Comparison of ENCODE assay signal across 26 mouse cellular contexts in the genomic region with DNA sequence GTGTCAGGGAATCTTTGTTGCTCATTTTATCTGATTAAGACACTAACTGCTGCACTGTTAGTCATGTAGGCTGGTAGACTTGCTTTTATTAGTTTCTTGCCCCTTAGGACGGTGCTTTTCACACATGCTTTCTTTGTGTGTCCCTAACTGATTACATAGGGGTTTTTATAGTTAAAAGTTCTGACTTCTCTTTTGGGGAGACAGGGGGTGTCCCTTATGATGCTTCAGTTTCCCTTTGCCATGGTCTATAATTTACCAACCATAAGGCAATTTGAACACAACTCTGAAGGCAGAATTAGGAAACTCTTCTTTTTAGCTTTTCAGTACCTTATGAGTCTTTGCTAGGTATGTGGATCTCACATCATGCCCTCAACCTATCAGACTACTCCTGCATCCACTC.
"Had no signal": no experiment of that assay in that cellular context is flagged by ENCODE, and none has a peak within 500 bp of the region (broad histone marks: within the 10 kb centered on the region; RNA-seq: fewer than 3 reads in every experiment).

No protein-coding gene starts in this region.

- H3K9me3 ChIP-seq: heart, embryonic 10.5 days; hindbrain, embryonic 10.5 days; hindbrain, embryonic 12.5 days; kidney, embryonic 15.5 days; limb, embryonic 10.5 days; limb, embryonic 12.5 days had no signal

- H3K4me3 ChIP-seq: gastrocnemius, adult 2 months; heart, embryonic 10.5 days; heart, embryonic 12.5 days; hindbrain, embryonic 10.5 days; hindbrain, embryonic 12.5 days; kidney, embryonic 15.5 days; layer of hippocampus, adult 2 months; left cerebral cortex, adult 2 months; limb, embryonic 10.5 days; limb, embryonic 12.5 days had no signal

- H3K4me1 ChIP-seq: heart, embryonic 10.5 days; heart, embryonic 12.5 days; hindbrain, embryonic 12.5 days; kidney, embryonic 15.5 days; limb, embryonic 10.5 days; limb, embryonic 12.5 days had no signal

- H3K4me2 ChIP-seq: heart, embryonic 12.5 days; hindbrain, embryonic 12.5 days; hindbrain, embryonic 14.5 days; kidney, embryonic 15.5 days; limb, embryonic 12.5 days; liver, embryonic 11.5 days had no signal

- H3K36me3 ChIP-seq: heart, embryonic 10.5 days; heart, embryonic 12.5 days; hindbrain, embryonic 10.5 days; hindbrain, embryonic 12.5 days; kidney, embryonic 15.5 days; limb, embryonic 10.5 days; limb, embryonic 12.5 days had no signal

- H3K27ac ChIP-seq: gastrocnemius, adult 2 months; heart, embryonic 10.5 days; hindbrain, embryonic 10.5 days; hindbrain, embryonic 12.5 days; hindbrain, embryonic 14.5 days; kidney, embryonic 15.5 days; kidney, postnatal 0 days; layer of hippocampus, adult 2 months; left cerebral cortex, adult 2 months; limb, embryonic 10.5 days; limb, embryonic 12.5 days had no signal

- DNase-seq: gastrocnemius, adult 2 months; gastrocnemius, postnatal 10 days; gastrocnemius, postnatal 25 days; heart, adult 18-20 months; heart, postnatal 10 days; heart, postnatal 4 days; kidney, adult 11 months; kidney, adult 2 months; kidney, adult 9 months; kidney, postnatal 14 days; kidney, postnatal 36 days; liver had no signal

- H3K9ac ChIP-seq: heart, embryonic 12.5 days; hindbrain, embryonic 12.5 days; hindbrain, embryonic 14.5 days; kidney, embryonic 15.5 days; limb, embryonic 12.5 days had no signal

- H3K27me3 ChIP-seq: heart, embryonic 12.5 days; hindbrain, embryonic 12.5 days; kidney, embryonic 15.5 days; limb, embryonic 12.5 days had no signal

- ATAC-seq: hindbrain, embryonic 16.5 days; intestine, embryonic 16.5 days had no signal
